Mouse (Mus musculus): ENCODE results near the gene Hnrnpl. TPM values are rescaled to one million over a fixed set of nuclear protein-coding genes. Genes with fewer than 3 reads are reported as not detected.

The Hnrnpl gene
- total and polyA plus RNA-seq, 3 experiments: 192 to 208 (median 206) TPM

DNA sequence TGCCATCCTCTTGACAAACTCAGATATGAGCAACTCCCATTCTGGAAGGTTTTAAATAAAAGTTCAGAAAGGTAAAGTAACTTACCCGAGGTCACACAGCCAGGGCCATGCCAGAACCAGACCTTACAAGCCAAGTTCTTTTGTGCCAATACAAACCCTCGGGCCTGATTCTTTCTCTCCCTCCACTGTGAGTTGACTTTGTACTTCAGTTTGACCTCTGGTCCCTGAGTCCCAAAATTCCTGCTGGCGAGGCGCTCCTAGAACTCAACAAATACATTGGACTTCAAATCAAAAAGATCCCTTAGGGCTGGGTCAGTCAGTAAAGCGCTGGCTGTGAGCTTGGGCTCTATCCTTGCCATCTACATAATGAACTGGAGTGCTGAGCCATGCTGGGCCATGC is 28.6 kb downstream of the Hnrnpl start:
- Histone ChIP-seq H3K27me3 (ENCODE audit: control insufficient read depth, insufficient read depth, low read length) (no peaks in the 10 kb centered on the region), H3K36me3 (ENCODE audit: control insufficient read depth, insufficient read depth, low read length) (0 out of 2 replicates have a peak, but pooled peaks cover 2% of the 10 kb centered on the region), H3K79me2 (replicated peaks; ENCODE audit: control insufficient read depth, insufficient read depth, low read length) (no peaks in the 10 kb centered on the region), H3K4me3 (no peak overlapping the region), H3K9ac (ENCODE audit: low read depth, low read length) (no peak overlapping the region), H3K4me1 (ENCODE audit: control insufficient read depth, insufficient read depth, low read length) (no peaks in the 10 kb centered on the region), H3K27ac (no peak overlapping the region)
- WGBS: 79% methylated on average over 5 of the region's 5 CpGs
- peak in 1 of 2 experiments; percentile 17 for DNase-seq
- intact Hi-C loops (cut with DNase I): no loop called here
- no peak for TF ChIP-seq CTCF (IDR thresholded peaks at IDR 0.05)
- no peak for TF ChIP-seq EP300 (IDR thresholded peaks at IDR 0.05; ENCODE audit: insufficient read depth, low read depth, low read length)
- no peak for TF ChIP-seq POLR2A (IDR thresholded peaks at IDR 0.05; ENCODE audit: insufficient read depth, low read depth, low read length)

GRCm38 (mm10) chr7:28838331-28838730 is 30.0 kb downstream of the Hnrnpl start:
- H3K4me1 ChIP-seq (ENCODE audit: control insufficient read depth, insufficient read depth, low read length): no peaks in the 10 kb centered on the region
- 76% methylated on average over 9 of the region's 9 CpGs for WGBS
- no peaks in the 10 kb centered on the region for H3K27me3 ChIP-seq (ENCODE audit: control insufficient read depth, insufficient read depth, low read length)
- peak in 1 of 2 experiments; percentile 12 for DNase-seq
- H3K79me2 ChIP-seq (replicated peaks; ENCODE audit: control insufficient read depth, insufficient read depth, low read length): no peaks in the 10 kb centered on the region
- TF ChIP-seq EP300 (IDR thresholded peaks at IDR 0.05; ENCODE audit: insufficient read depth, low read depth, low read length): no peak
- TF ChIP-seq CTCF (IDR thresholded peaks at IDR 0.05): no peak
- TF ChIP-seq POLR2A (IDR thresholded peaks at IDR 0.05; ENCODE audit: insufficient read depth, low read depth, low read length): no peak
- intact Hi-C loops (cut with DNase I): no loop called here
- no peak overlapping the region for H3K27ac ChIP-seq
- no peaks in the 10 kb centered on the region for H3K36me3 ChIP-seq (ENCODE audit: control insufficient read depth, insufficient read depth, low read length)
- H3K9ac ChIP-seq (ENCODE audit: low read depth, low read length): no peak overlapping the region
- H3K4me3 ChIP-seq: no peak overlapping the region

DNA sequence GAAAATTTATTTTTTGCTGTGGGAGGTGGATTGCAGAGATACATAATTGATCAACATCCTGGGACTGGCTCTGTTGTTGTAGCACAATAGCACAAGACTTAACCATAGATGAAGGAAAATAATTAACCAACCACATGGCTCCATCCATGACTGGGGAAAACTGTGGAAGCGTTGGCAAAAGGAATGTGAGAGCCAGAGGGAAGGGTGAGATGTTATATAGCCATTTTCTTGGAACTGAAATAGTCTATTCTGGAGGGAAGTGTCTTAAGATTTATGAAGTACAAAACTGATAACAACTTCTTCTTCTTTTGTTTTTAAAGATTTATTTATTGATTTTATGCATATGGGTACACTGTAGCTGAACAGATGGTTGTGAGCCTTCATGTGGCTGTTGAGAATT is 38.9 kb downstream of the Hnrnpl start:
- no peaks in the 10 kb centered on the region for H3K36me3 ChIP-seq (ENCODE audit: control insufficient read depth, insufficient read depth, low read length)
- no peak overlapping the region for H3K9ac ChIP-seq (ENCODE audit: low read depth, low read length)
- intact Hi-C loops (cut with DNase I): no loop called here
- TF ChIP-seq CTCF (IDR thresholded peaks at IDR 0.05): no peak
- TF ChIP-seq EP300 (IDR thresholded peaks at IDR 0.05; ENCODE audit: insufficient read depth, low read depth, low read length): no peak
- no peak for TF ChIP-seq POLR2A (IDR thresholded peaks at IDR 0.05; ENCODE audit: insufficient read depth, low read depth, low read length)
- H3K79me2 ChIP-seq (replicated peaks; ENCODE audit: control insufficient read depth, insufficient read depth, low read length): no peaks in the 10 kb centered on the region
- no peak for DNase-seq
- WGBS: 80% methylated on average over 1 of the region's 1 CpGs
- no peaks in the 10 kb centered on the region; the same call in 1 of the 2 replicates for H3K4me1 ChIP-seq (ENCODE audit: control insufficient read depth, insufficient read depth, low read length)
- no peak overlapping the region for H3K4me3 ChIP-seq
- H3K27ac ChIP-seq: no peak overlapping the region
- H3K27me3 ChIP-seq (ENCODE audit: control insufficient read depth, insufficient read depth, low read length): no peaks in the 10 kb centered on the region

DNA sequence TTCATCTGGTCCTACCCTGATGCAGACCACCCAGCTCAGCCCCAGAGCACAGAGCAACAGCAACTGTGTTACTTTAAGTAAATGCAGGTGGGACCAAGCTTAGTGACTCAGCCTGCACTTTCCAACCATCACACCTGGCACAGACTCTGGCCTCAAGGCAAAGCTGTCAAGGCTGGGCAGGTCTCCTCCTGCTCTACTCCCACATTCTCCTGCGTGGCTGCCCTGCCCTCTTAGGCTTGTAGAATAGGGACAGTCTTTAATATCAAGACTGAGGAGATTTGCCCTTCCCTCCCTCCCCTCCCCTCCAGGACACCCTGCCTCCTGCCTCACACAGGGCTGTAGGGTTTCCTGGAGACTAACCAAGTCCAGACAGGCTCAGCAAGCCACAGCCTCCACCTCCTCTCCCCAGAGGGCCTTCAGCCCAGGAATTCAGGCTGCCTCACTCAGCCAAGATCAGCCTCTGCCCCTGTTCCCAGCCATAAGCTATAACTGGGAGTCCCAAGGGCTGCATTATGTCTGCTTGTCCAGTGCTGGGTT is 41.4 kb downstream of the Hnrnpl start:
- DNase-seq: peak in 1 of 2 experiments; percentile 18

GRCm38 (mm10) chr7:28850642-28851041 is 42.3 kb downstream of the Hnrnpl start:
- WGBS: 80% methylated on average over 4 of the region's 4 CpGs
- no peak overlapping the region for H3K4me3 ChIP-seq
- H3K4me1 ChIP-seq (ENCODE audit: control insufficient read depth, insufficient read depth, low read length): no peaks in the 10 kb centered on the region; the same call in 1 of the 2 replicates
- no peaks in the 10 kb centered on the region for H3K79me2 ChIP-seq (replicated peaks; ENCODE audit: control insufficient read depth, insufficient read depth, low read length)
- no peak for DNase-seq
- intact Hi-C loops (cut with DNase I): no loop called here
- H3K27ac ChIP-seq: no peak overlapping the region
- TF ChIP-seq EP300 (IDR thresholded peaks at IDR 0.05; ENCODE audit: insufficient read depth, low read depth, low read length) (no peak), POLR2A (IDR thresholded peaks at IDR 0.05; ENCODE audit: insufficient read depth, low read depth, low read length) (no peak), CTCF (IDR thresholded peaks at IDR 0.05) (no peak)
- no peaks in the 10 kb centered on the region for H3K36me3 ChIP-seq (ENCODE audit: control insufficient read depth, insufficient read depth, low read length)
- H3K27me3 ChIP-seq (ENCODE audit: control insufficient read depth, insufficient read depth, low read length): no peaks in the 10 kb centered on the region
- no peak overlapping the region for H3K9ac ChIP-seq (ENCODE audit: low read depth, low read length)

More for the DNA sequence above, 41.4 kb downstream of the Hnrnpl start:
- no peaks in the 10 kb centered on the region for H3K27me3 ChIP-seq (ENCODE audit: control insufficient read depth, insufficient read depth, low read length)
- H3K9ac ChIP-seq (ENCODE audit: low read depth, low read length): no peak overlapping the region
- intact Hi-C loops (cut with DNase I): no loop called here
- H3K79me2 ChIP-seq (replicated peaks; ENCODE audit: control insufficient read depth, insufficient read depth, low read length): no peaks in the 10 kb centered on the region
- 7% methylated on average over 1 of the region's 1 CpGs for WGBS
- H3K4me3 ChIP-seq: no peak overlapping the region
- no peak for TF ChIP-seq EP300 (IDR thresholded peaks at IDR 0.05; ENCODE audit: insufficient read depth, low read depth, low read length)
- no peak for TF ChIP-seq POLR2A (IDR thresholded peaks at IDR 0.05; ENCODE audit: insufficient read depth, low read depth, low read length)
- TF ChIP-seq CTCF (IDR thresholded peaks at IDR 0.05): no peak
- H3K36me3 ChIP-seq (ENCODE audit: control insufficient read depth, insufficient read depth, low read length): no peaks in the 10 kb centered on the region
- no peak overlapping the region for H3K27ac ChIP-seq
- no peaks in the 10 kb centered on the region; the same call in 1 of the 2 replicates for H3K4me1 ChIP-seq (ENCODE audit: control insufficient read depth, insufficient read depth, low read length)

GRCm38 (mm10) chr7:28859953-28860352 is 51.6 kb downstream of the Hnrnpl start:
- intact Hi-C loops (cut with DNase I): no loop called here
- no peak for DNase-seq
- no peaks in the 10 kb centered on the region for H3K4me1 ChIP-seq (ENCODE audit: control insufficient read depth, insufficient read depth, low read length)
- no peak overlapping the region for H3K4me3 ChIP-seq
- no peak overlapping the region for H3K27ac ChIP-seq
- no peak overlapping the region for H3K9ac ChIP-seq (ENCODE audit: low read depth, low read length)
- H3K79me2 ChIP-seq (replicated peaks; ENCODE audit: control insufficient read depth, insufficient read depth, low read length): no peaks in the 10 kb centered on the region
- 80% methylated on average over 2 of the region's 2 CpGs for WGBS
- no peaks in the 10 kb centered on the region for H3K36me3 ChIP-seq (ENCODE audit: control insufficient read depth, insufficient read depth, low read length)
- TF ChIP-seq CTCF (IDR thresholded peaks at IDR 0.05) (no peak), EP300 (IDR thresholded peaks at IDR 0.05; ENCODE audit: insufficient read depth, low read depth, low read length) (no peak), POLR2A (IDR thresholded peaks at IDR 0.05; ENCODE audit: insufficient read depth, low read depth, low read length) (no peak)
- no peaks in the 10 kb centered on the region for H3K27me3 ChIP-seq (ENCODE audit: control insufficient read depth, insufficient read depth, low read length)

All from heart, adult 2 months (tissue).